Mouse (Mus musculus): ENCODE measurements at regions not wholly inside any gene's neighbourhood (a gene's known extent, or its start where the extent isn't known, plus 50 kb on each side); places are given as distances from the start of the nearest gene placed in this dataset.

- TF ChIP-seq POLR2A (IDR thresholded peaks at IDR 0.05; ENCODE audit: low read depth, low read length) (no peak), CTCF (IDR thresholded peaks at IDR 0.05; ENCODE audit: borderline replicate concordance, insufficient read depth, low read length) (no peak)
These were observed 416.6 kb downstream of the Rprm start for GRCm38 (mm10) chr2:53668599-53669372.

All from embryonic fibroblast, embryonic 13.5 days (primary cell).